Mouse (Mus musculus): ENCODE measurements at regions not wholly inside any gene's neighbourhood (a gene's known extent, or its start where the extent isn't known, plus 50 kb on each side); places are given as distances from the start of the nearest gene placed in this dataset.
A peak's percentile ranks its signal among the peaks of the same experiment; 100 is the strongest.
"Not testable (repeated sequence)": the region's sequence is repeated elsewhere in the genome, so short reads cannot be mapped to it uniquely, and the experiment has no call there.

GRCm38 (mm10) chr4:23914423-23914822 lies 581.8 kb upstream of the Mms22l start:
- DNase-seq (ENCODE audit: low spot score), result no peak
- H3K27ac ChIP-seq, result no peak overlapping the region
- no peak for TF ChIP-seq CTCF (IDR thresholded peaks at IDR 0.05; ENCODE audit: low read depth)
- no peaks in the 10 kb centered on the region for H3K27me3 ChIP-seq (ENCODE audit: insufficient read depth, low read length)
- H3K4me1 ChIP-seq (ENCODE audit: insufficient read depth, low read length), result no peaks in the 10 kb centered on the region
- no peak overlapping the region for H3K9ac ChIP-seq (replicated peaks; ENCODE audit: low read length)
- no peaks in the 10 kb centered on the region for H3K9me3 ChIP-seq (ENCODE audit: low read length)
- H3K4me3 ChIP-seq (ENCODE audit: low read length), result no peak overlapping the region
- no peak for ATAC-seq
- no peaks in the 10 kb centered on the region for H3K36me3 ChIP-seq (ENCODE audit: insufficient read depth, low read length)
- no peak overlapping the region for H3K4me2 ChIP-seq (ENCODE audit: low read depth, low read length)
- WGBS, result 91% methylated on average over 7 of the region's 7 CpGs

- H3K9me3 ChIP-seq (ENCODE audit: low read length), result no peaks in the 10 kb centered on the region
- TF ChIP-seq CTCF (IDR thresholded peaks at IDR 0.05; ENCODE audit: low read depth), result no peak
- ATAC-seq, result no peak
Observed at GRCm38 (mm10) chr4:23921520-23921919, 574.7 kb upstream of the Mms22l start.

GRCm38 (mm10) chr4:23954140-23954539 lies 542.1 kb upstream of the Mms22l start:
- Histone ChIP-seq H3K36me3 (ENCODE audit: insufficient read depth, low read length) (no peaks in the 10 kb centered on the region), H3K9ac (replicated peaks; ENCODE audit: low read length) (no peak overlapping the region), H3K27ac (no peak overlapping the region), H3K4me1 (ENCODE audit: insufficient read depth, low read length) (no peaks in the 10 kb centered on the region), H3K27me3 (ENCODE audit: insufficient read depth, low read length) (no peaks in the 10 kb centered on the region), H3K4me2 (ENCODE audit: low read depth, low read length) (no peak overlapping the region), H3K4me3 (ENCODE audit: low read length) (no peak overlapping the region), H3K9me3 (ENCODE audit: low read length) (no peaks in the 10 kb centered on the region)
- DNase-seq (ENCODE audit: low spot score) (no peak), ATAC-seq (no peak)
- WGBS, result 94% methylated on average over 2 of the region's 2 CpGs
- no peak for TF ChIP-seq CTCF (IDR thresholded peaks at IDR 0.05; ENCODE audit: low read depth)

More at GRCm38 (mm10) chr4:23921520-23921919, 574.7 kb upstream of the Mms22l start:
- DNase-seq (ENCODE audit: low spot score), result no peak
- no peak overlapping the region for H3K27ac ChIP-seq
- no peaks in the 10 kb centered on the region for H3K4me1 ChIP-seq (ENCODE audit: insufficient read depth, low read length)
- H3K4me3 ChIP-seq (ENCODE audit: low read length), result no peak overlapping the region
- H3K4me2 ChIP-seq (ENCODE audit: low read depth, low read length), result no peak overlapping the region
- WGBS, result 87% methylated on average over 3 of the region's 3 CpGs
- no peak overlapping the region for H3K9ac ChIP-seq (replicated peaks; ENCODE audit: low read length)
- H3K27me3 ChIP-seq (ENCODE audit: insufficient read depth, low read length), result no peaks in the 10 kb centered on the region
- no peaks in the 10 kb centered on the region for H3K36me3 ChIP-seq (ENCODE audit: insufficient read depth, low read length)

GRCm38 (mm10) chr4:23982193-23982592 lies 514.1 kb upstream of the Mms22l start:
- not testable (repeated sequence) for H3K36me3 ChIP-seq (ENCODE audit: insufficient read depth, low read length); H3K27me3 ChIP-seq (ENCODE audit: insufficient read depth, low read length); ATAC-seq; H3K4me2 ChIP-seq (ENCODE audit: low read depth, low read length); H3K9me3 ChIP-seq (ENCODE audit: low read length); H3K4me3 ChIP-seq (ENCODE audit: low read length); DNase-seq (ENCODE audit: low spot score); H3K9ac ChIP-seq (replicated peaks; ENCODE audit: low read length); H3K27ac ChIP-seq; H3K4me1 ChIP-seq (ENCODE audit: insufficient read depth, low read length)
- 80% methylated on average over 2 of the region's 2 CpGs for WGBS

- Histone ChIP-seq H3K27me3 (ENCODE audit: insufficient read depth, low read length) (no peaks in the 10 kb centered on the region), H3K9me3 (ENCODE audit: low read length) (no peaks in the 10 kb centered on the region), H3K4me1 (ENCODE audit: insufficient read depth, low read length) (no peaks in the 10 kb centered on the region), H3K4me2 (ENCODE audit: low read depth, low read length) (peak overlapping the region; percentile 55), H3K4me3 (ENCODE audit: low read length) (peak overlapping the region; percentile 23), H3K9ac (replicated peaks; ENCODE audit: low read length) (peak overlapping the region; percentile 48), H3K36me3 (ENCODE audit: insufficient read depth, low read length) (no peaks in the 10 kb centered on the region), H3K27ac (peak overlapping the region; percentile 70)
- 15% methylated on average over 13 of the region's 13 CpGs for WGBS
- DNase-seq (ENCODE audit: low spot score), result peak; percentile 73
- peak; percentile 99 for ATAC-seq
- peak; percentile 13; the same call in 1 of the 2 replicates for TF ChIP-seq CTCF (IDR thresholded peaks at IDR 0.05; ENCODE audit: low read depth)
Observed at GRCm38 (mm10) chr4:23982790-23983451, 513.3 kb upstream of the Mms22l start.

- TF ChIP-seq CTCF (IDR thresholded peaks at IDR 0.05; ENCODE audit: low read depth), result 0 out of 2 replicates have a peak, but pooled peaks have one; percentile 0
- Histone ChIP-seq H3K4me2 (ENCODE audit: low read depth, low read length) (peak overlapping the region; percentile 55), H3K4me1 (ENCODE audit: insufficient read depth, low read length) (no peaks in the 10 kb centered on the region), H3K4me3 (ENCODE audit: low read length) (peak overlapping the region; percentile 23), H3K9ac (replicated peaks; ENCODE audit: low read length) (peak overlapping the region; percentile 48), H3K36me3 (ENCODE audit: insufficient read depth, low read length) (no peaks in the 10 kb centered on the region), H3K9me3 (ENCODE audit: low read length) (no peaks in the 10 kb centered on the region), H3K27me3 (ENCODE audit: insufficient read depth, low read length) (no peaks in the 10 kb centered on the region), H3K27ac (peak overlapping the region; percentile 70)
- 7% methylated on average over 8 of the region's 8 CpGs for WGBS
- ATAC-seq (peak; percentile 81), DNase-seq (ENCODE audit: low spot score) (peak; percentile 58)
Observed at GRCm38 (mm10) chr4:23983452-23983805, 512.8 kb upstream of the Mms22l start.

- Histone ChIP-seq H3K9me3 (ENCODE audit: low read length) (no peaks in the 10 kb centered on the region), H3K27me3 (ENCODE audit: insufficient read depth, low read length) (no peaks in the 10 kb centered on the region), H3K4me2 (ENCODE audit: low read depth, low read length) (no peak overlapping the region), H3K4me1 (ENCODE audit: insufficient read depth, low read length) (no peaks in the 10 kb centered on the region), H3K36me3 (ENCODE audit: insufficient read depth, low read length) (no peaks in the 10 kb centered on the region), H3K9ac (replicated peaks; ENCODE audit: low read length) (no peak overlapping the region), H3K27ac (no peak overlapping the region), H3K4me3 (ENCODE audit: low read length) (no peak overlapping the region)
- TF ChIP-seq CTCF (IDR thresholded peaks at IDR 0.05; ENCODE audit: low read depth), result 0 out of 2 replicates have a peak, but pooled peaks have one; percentile 8
- DNase-seq (ENCODE audit: low spot score) (peak; percentile 3), ATAC-seq (no peak)
- WGBS, result 47% methylated on average over 3 of the region's 3 CpGs
Observed at GRCm38 (mm10) chr4:23984005-23984404, 512.2 kb upstream of the Mms22l start.
